Mouse (Mus musculus): ENCODE results near the gene Gpkow. TPM values are rescaled to one million over a fixed set of nuclear protein-coding genes. Genes with fewer than 3 reads are reported as not detected.
A peak's percentile ranks its signal among the peaks of the same experiment; 100 is the strongest.

The Gpkow gene
- 10 to 100 TPM; 44.6 to 54.1 TPM for polyA plus RNA-seq (2017; shearing (Covaris generic))

GRCm38 (mm10) chrX:7696954-7697381, at the start of gene Gpkow:
Gene Gpkow, plus strand, starts transcription at chrX:7697131.
- peak; percentile 93 for ATAC-seq

- ATAC-seq: peak; percentile 85
Measured at GRCm38 (mm10) chrX:7648671-7649304, 48.1 kb upstream of the Gpkow start.

- peak; percentile 94 for ATAC-seq
Measured at GRCm38 (mm10) chrX:7657221-7657639, 39.7 kb upstream of the Gpkow start, which contains the start of gene Prickle3. Gene Prickle3, plus strand, starts transcription at chrX:7657260.

- no peak for ATAC-seq
Measured at GRCm38 (mm10) chrX:7658031-7658784, 38.7 kb upstream of the Gpkow start.

GRCm38 (mm10) chrX:7658785-7659589, 37.9 kb upstream of the Gpkow start:
- ATAC-seq: no peak

GRCm38 (mm10) chrX:7661086-7661485, 35.8 kb upstream of the Gpkow start:
- no peak for ATAC-seq

- no peak for ATAC-seq
Measured at GRCm38 (mm10) chrX:7662936-7663335, 34.0 kb upstream of the Gpkow start.

- no peak for ATAC-seq
Measured at GRCm38 (mm10) chrX:7664791-7665190, 32.1 kb upstream of the Gpkow start.

- ATAC-seq: no peak
Measured at GRCm38 (mm10) chrX:7665739-7666502, 31.0 kb upstream of the Gpkow start.

GRCm38 (mm10) chrX:7670390-7670881, 26.5 kb upstream of the Gpkow start:
- ATAC-seq: peak; percentile 44

- ATAC-seq: peak; percentile 19
Measured at GRCm38 (mm10) chrX:7670921-7671623, 25.9 kb upstream of the Gpkow start, which contains the start of gene Plp2. Gene Plp2, minus strand, starts transcription at chrX:7671390.

GRCm38 (mm10) chrX:7672739-7673138, 24.2 kb upstream of the Gpkow start:
- no peak for ATAC-seq

GRCm38 (mm10) chrX:7673578-7674281, 23.2 kb upstream of the Gpkow start:
- ATAC-seq: peak; percentile 24

- ATAC-seq: peak; percentile 19
Measured at GRCm38 (mm10) chrX:7674284-7675000, 22.5 kb upstream of the Gpkow start.

GRCm38 (mm10) chrX:7675001-7675380, 21.9 kb upstream of the Gpkow start:
- no peak for ATAC-seq

- no peak for ATAC-seq
Measured at GRCm38 (mm10) chrX:7678986-7679385, 17.9 kb upstream of the Gpkow start.

GRCm38 (mm10) chrX:7679405-7680056, 17.4 kb upstream of the Gpkow start:
- ATAC-seq: peak; percentile 94

- no peak for ATAC-seq
Measured at GRCm38 (mm10) chrX:7680057-7680412, 16.9 kb upstream of the Gpkow start.

GRCm38 (mm10) chrX:7680864-7681263, 16.1 kb upstream of the Gpkow start, which contains the start of gene Magix:
Gene Magix, minus strand, starts transcription at chrX:7681251.
- no peak for ATAC-seq

GRCm38 (mm10) chrX:7688321-7688720, 8.6 kb upstream of the Gpkow start:
- no peak for ATAC-seq
